Mouse (Mus musculus): ENCODE data around the gene Bco2. TPM values are rescaled to one million over a fixed set of nuclear protein-coding genes. Genes with fewer than 3 reads are reported as not detected.

Gene Bco2
- polyA plus RNA-seq, 2 experiments from 2014 or later = 0.15 to 2.1 TPM

- ATAC-seq = no peak
Measured at GRCm38 (mm10) chr9:50561145-50561917, 6.3 kb upstream of the Bco2 start, which contains the start of gene Tex12. Gene Tex12, minus strand, starts transcription at chr9:50561325.

DNA sequence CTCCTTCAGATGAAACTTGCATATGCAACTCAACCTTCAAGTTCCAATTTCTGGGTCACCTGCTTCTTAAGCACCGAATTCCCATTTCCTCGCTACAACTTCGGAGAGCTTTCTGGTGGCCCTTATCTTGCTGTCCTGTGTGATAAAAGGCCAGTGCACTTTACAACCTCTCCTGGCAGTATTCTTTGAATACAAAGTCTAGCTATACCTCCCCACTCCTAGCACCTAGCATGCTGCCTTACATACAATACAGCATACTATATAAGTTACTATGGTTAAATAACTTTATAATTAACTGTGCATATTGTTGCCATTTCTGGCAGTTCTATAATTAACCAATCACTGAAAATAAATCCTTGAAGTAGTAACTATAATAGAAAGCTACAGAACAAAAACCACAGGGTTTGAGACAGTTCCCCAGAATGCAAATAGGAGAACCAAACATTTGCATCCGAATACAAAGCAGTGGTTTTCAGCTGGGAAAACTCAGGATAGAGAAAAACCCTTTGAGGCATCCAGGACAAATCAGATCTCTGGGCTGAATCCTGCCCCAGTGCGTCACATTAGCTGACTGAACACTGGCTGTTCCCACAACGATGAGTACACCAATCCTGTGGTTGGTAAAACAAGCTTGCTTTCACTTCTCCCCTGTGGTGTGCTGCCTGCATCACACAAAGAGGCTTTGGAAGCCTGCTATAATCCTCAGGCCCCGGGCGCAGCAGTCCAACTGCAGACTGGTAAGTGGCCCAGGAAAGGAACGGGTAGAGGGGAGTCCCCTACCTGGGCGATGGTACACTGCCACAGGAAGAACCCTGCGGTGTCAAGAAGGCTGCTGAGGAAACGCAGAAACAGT, 514 bp downstream of the Bco2 start, which contains the start of gene Il18:
Il18 (plus strand) TSS at position 587 of the 853 bp plus-strand sequence.
- ATAC-seq = peak; percentile 98

- ATAC-seq = no peak
Measured at GRCm38 (mm10) chr9:50553547-50553946, 1.4 kb downstream of the Bco2 start.

DNA sequence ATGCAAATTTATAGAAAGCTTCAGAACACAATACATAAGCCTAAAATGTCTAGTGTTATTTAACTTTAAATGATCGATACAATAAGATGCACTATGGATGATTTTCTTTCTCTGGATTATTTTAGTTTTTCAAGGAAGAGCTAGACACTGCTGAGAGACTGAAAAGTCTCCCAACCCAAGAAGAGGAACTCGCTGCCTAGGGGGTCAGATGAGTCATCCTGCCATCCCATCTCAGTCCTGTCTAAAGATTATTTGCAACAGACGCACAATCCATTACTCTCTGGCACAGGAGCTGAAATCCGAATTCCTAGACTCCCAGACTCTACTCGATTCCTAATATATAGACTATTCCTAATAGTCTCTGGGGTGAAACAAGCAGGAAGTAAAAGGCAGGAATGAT, 2.8 kb downstream of the Bco2 start:
- no peak for ATAC-seq

DNA sequence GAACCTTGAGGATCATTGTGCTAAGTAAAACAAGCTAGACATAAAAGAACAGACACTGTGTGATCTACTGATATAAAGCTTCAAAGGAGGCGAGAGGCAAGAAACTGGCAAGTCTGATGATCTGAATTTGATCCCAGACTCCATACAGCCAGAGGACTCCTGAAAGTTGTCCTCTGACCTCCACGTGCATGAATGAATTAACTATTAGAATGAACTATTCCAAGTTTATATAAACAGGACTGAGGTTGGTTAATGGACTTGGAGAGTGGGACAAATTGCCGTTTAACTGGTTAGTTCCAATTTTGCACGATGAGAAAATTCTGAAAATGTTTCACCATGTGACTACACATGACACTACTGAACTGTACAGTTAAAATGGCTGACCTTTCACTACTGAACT, 6.0 kb downstream of the Bco2 start:
- no peak for ATAC-seq

DNA sequence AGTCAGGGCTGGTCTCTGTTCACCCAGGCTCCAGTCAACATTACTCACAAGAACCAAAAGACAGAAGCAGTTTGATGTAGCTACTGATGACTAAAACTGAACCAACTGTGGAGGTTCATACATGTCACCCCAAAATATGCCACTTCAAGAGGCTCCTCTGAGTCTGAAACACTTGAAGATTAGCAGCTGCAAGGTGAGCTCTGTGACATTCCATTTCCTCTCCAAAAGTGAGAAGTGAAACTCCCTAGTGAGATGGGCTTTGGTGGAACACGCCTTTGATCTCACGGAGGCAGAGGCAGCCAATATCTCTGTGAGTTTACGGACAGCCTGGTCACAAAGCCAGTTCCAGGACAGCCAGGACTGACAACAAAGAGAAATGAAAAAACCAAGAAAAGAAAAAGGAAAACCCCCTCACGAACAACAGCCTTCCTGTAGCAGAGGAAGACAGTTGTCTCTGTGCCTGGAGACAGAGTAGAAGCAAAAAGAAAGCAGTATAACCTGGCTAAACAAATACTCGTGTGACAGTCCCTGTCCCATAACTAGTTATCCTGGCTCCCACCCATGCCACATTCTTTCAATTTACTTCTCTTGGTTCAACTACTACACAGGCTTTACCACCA, 7.0 kb downstream of the Bco2 start:
- peak; percentile 82 for ATAC-seq

GRCm38 (mm10) chr9:50542401-50542800, 12.6 kb downstream of the Bco2 start:
- ATAC-seq = no peak

GRCm38 (mm10) chr9:50540170-50540569, 14.8 kb downstream of the Bco2 start:
- no peak for ATAC-seq

- ATAC-seq = peak; percentile 52
Measured at GRCm38 (mm10) chr9:50537295-50537694, 17.7 kb downstream of the Bco2 start.

GRCm38 (mm10) chr9:50536603-50537135, 18.3 kb downstream of the Bco2 start:
- ATAC-seq = no peak

DNA sequence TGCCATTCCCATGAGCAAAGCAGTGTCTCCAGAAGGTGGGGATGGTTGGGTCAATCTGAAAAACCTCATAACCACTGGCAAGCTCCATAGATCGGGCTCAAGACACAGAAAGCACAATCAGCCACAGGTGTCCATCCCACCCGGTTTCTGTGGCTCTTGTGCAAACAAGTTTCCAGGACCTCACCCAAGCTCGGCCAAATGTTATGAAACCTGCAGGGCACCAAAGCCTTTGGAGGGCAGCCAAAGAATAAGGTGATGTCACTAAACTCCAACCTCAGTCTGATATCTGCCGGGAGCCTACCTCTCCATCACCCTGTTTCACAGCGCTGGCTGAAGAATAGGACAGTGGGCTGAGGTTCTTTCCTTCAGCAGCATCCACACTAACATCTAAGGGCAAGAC, 19.1 kb downstream of the Bco2 start:
- no peak for ATAC-seq

DNA sequence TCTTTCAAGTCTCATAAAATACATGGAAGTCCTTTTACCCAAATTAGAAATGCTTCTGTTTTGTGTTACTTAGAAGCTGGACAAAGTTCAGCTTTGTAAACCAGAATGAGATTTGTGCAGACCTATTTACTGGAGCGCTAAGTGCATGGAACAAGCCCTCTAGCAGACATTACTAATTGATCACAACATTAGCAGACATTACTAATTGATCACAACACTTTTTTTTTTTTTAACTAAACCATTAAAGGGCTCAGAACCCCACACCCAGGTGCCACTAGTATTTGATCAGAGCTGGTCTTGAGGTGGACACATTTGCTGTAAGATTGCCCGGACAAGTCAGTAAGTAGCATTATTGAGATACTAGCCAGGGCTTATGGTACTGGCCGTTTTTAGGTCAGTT, 21.2 kb downstream of the Bco2 start:
- peak; percentile 22 for ATAC-seq

GRCm38 (mm10) chr9:50533328-50533727, 21.7 kb downstream of the Bco2 start:
- ATAC-seq = peak; percentile 50

DNA sequence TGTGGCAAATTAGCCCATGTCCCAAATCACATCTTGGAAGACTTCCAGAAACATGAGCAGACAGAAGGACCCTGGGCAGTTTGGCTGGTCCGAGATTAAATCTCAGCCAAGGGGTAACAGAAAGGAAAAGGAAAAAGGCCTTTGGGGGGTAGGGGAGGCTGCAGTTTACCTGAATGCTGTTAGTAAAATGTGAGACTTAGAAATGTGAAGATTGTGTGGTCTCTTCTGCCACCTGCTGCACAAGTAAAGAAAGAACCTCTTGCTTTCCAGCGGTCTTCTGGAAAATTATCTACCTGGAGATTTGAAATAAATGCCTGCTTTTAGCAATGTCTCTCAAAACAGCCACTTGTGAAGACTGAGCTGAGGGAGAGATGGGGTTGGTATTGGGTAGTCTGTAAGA, 24.1 kb downstream of the Bco2 start:
- ATAC-seq = no peak

GRCm38 (mm10) chr9:50528293-50528892, 26.6 kb downstream of the Bco2 start, which contains the start of gene Pts:
Gene Pts, minus strand, starts transcription at chr9:50528724.
- ATAC-seq = peak; percentile 92

DNA sequence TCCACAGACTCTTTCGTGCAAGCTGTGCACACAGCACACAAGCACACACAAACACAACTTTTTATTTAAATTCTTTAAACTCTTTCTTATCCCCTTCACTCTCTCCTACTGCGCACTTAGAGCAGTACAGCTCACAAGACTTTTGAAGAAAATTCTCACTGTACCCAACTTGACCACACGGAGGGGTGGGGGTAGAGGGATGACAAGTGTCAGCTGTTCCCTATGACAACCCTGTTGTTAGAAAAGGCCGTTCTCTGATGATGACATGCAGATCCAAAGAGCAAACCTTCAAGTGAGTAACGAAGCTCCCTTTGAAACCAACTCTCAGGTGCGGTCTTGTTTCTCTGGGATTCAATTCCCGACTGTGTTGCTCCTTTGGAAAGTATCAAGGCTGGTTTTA, 27.1 kb downstream of the Bco2 start:
- peak; percentile 20 for ATAC-seq

DNA sequence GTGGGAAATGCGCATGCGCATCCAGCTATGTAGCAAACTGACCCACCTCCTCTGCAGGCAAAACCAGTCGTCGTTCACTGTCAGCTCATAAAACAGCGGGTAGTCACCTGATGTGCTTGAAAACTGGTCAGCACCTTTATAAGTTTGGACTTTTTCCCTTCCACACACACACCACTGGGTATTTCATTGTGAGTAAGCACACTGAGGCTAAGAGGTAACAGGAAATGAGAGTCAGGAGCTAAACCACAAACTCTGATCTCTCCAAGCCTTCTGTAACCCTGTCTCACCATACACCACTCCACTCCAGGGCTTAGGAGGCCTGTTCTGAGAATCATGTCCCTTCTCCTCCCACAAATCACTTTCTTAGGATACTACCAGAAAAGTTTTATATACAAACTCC, 29.4 kb downstream of the Bco2 start:
- ATAC-seq = no peak

- no peak for ATAC-seq
Measured at GRCm38 (mm10) chr9:50524936-50525335, 30.0 kb downstream of the Bco2 start.

- no peak for ATAC-seq
Measured at GRCm38 (mm10) chr9:50522574-50522973, 32.4 kb downstream of the Bco2 start.

DNA sequence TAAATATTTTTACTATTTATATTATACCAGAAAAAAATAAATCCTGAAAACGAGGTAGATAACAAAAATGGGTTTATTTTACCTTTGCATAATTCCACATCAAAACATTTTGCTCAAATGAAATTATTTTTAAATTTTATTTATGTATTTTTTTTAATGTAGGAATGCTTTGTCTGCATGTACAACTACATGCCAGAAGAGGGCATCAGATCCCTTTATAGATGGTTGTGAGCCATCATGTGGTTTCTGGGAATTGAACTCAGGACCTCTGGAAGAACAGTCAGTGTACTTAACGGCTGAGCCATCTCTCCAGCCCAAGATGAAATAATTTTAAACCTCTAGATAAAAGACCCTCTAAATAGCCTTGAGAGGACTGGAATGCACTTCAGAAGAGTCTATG, 33.4 kb downstream of the Bco2 start:
- ATAC-seq = no peak

- no peak for ATAC-seq
Measured at GRCm38 (mm10) chr9:50520748-50521147, 34.2 kb downstream of the Bco2 start.

- ATAC-seq = no peak
Measured at GRCm38 (mm10) chr9:50518781-50519180, 36.2 kb downstream of the Bco2 start.
